Mouse (Mus musculus) lung, postnatal 0 days (tissue): ENCODE data around the gene Gm20388. TPM values are rescaled to one million over a fixed set of nuclear protein-coding genes. Genes with fewer than 3 reads are reported as not detected.

Experiments used
- ATAC-seq: fragments of 200-750 bp; cut with Nextera tagmentation; 2 replicates; pipeline ENCODE4 v1.8.0; 2017; ENCODE audit warnings: moderate library complexity
- DNase-seq: peaks from one replicate; pipeline ENCODE4 v3.0.0-alpha.2; 2016; ENCODE audit warnings: low spot score
- H3K27ac ChIP-seq: fragments of 300-500 bp; sonication (generic); 2 replicates; pipeline ENCODE4 v1.5.1; 2014; ENCODE audit warnings: antibody characterized with exemption, mild to moderate bottlenecking, low read length, mixed read lengths
- H3K27me3 ChIP-seq: fragments of 300-500 bp; sonication (generic); replicated peaks from 2 replicates; pipeline ENCODE4 v1.6.1; 2014; ENCODE audit warnings: low read length, mixed read lengths; ENCODE audit not compliant: insufficient read depth
- H3K36me3 ChIP-seq: fragments of 300-500 bp; sonication (generic); 2 replicates; pipeline ENCODE4 v1.6.1; 2014; ENCODE audit warnings: low read length, mixed read lengths; ENCODE audit not compliant: insufficient read depth
- H3K4me1 ChIP-seq: fragments of 300-500 bp; sonication (generic); 2 replicates; pipeline ENCODE4 v1.6.1; 2014; ENCODE audit warnings: antibody characterized with exemption, low read depth, low read length, mixed read lengths; ENCODE audit not compliant: insufficient read depth
- H3K4me2 ChIP-seq: fragments of 300-500 bp; sonication (generic); replicated peaks from 2 replicates; pipeline ENCODE4 v1.6.1; 2014; ENCODE audit warnings: low read depth, mild to moderate bottlenecking, low read length, moderate library complexity, mixed read lengths
- H3K4me3 ChIP-seq: fragments of 300-500 bp; sonication (generic); 2 replicates; pipeline ENCODE4 v1.5.1; 2014; ENCODE audit warnings: low read depth, low read length
- H3K9ac ChIP-seq: fragments of 300-500 bp; sonication (generic); replicated peaks from 2 replicates; pipeline ENCODE4 v1.6.1; 2014; ENCODE audit warnings: low read depth, mild to moderate bottlenecking
- H3K9me3 ChIP-seq: fragments of 300-500 bp; sonication (generic); 2 replicates; pipeline ENCODE4 v1.6.1; 2016; ENCODE audit warnings: low read length, mixed read lengths
- CTCF ChIP-seq: IDR thresholded peaks from 2 replicates; pipeline ENCODE4 v1.5.1; 2016; ENCODE audit warnings: antibody characterized with exemption, mild to moderate bottlenecking
- EP300 ChIP-seq: IDR thresholded peaks from 2 replicates; pipeline ENCODE4 v1.6.1; 2016; ENCODE audit warnings: antibody characterized with exemption, mild to moderate bottlenecking, control low read depth
- WGBS: fragments of 180-500 bp; shearing (Covaris S2); extraction: QIAGEN DNeasy Blood & Tissue Kit; methylation state at CpG from one replicate; pipeline ENCODE4 v1.1.7; 2014; 5-methylcytosine and 5-hydroxymethylcytosine counted together
- polyA plus RNA-seq: library from polyadenylated mRNA; unstranded; fragments of >200 nt; fragmentation: Nextera tagmentation; extraction: Ambion mirVana; gene quantifications from 2 replicates; pipeline ENCODE4 v1.2.1, GENCODE M21; 2015

Gm20388 gene
- polyA plus RNA-seq, 1 experiment from 2014 or later: not detected

DNA sequence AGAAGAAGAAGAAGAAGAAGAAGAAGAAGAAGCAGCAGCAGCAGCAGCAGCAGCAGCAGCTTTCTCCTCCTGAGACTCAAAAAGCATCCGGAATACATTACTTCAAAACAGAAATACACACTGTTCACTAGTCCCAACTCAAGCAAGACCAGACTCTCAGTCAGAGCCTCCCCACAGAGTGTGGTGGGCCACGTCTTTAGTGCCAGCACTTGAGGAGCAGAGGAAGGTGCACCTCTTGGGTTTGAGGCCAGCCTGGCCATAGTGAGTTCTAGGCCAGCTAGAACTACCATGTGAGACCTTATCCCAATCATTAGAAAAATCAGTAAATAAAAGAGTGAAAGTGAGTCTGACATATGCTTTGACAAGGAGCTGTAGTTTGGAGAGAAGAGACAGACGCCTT, 3073.5 kb downstream of the Gm20388 start:
- no peak for TF ChIP-seq EP300
- TF ChIP-seq CTCF: no peak
- Histone ChIP-seq H3K4me3 (no peak overlapping the region), H3K9me3 (no peaks in the 10 kb centered on the region), H3K4me1 (peaks cover 19% of the 10 kb centered on the region; the same call in 1 of the 2 replicates), H3K36me3 (no peaks in the 10 kb centered on the region), H3K4me2 (no peak overlapping the region), H3K9ac (no peak overlapping the region), H3K27ac (no peak overlapping the region), H3K27me3 (no peaks in the 10 kb centered on the region)
- whole genome bisulfite sequencing: 80% methylated on average over 3 of the region's 3 CpGs
- ATAC-seq: no peak
- no peak for DNase-seq

DNA sequence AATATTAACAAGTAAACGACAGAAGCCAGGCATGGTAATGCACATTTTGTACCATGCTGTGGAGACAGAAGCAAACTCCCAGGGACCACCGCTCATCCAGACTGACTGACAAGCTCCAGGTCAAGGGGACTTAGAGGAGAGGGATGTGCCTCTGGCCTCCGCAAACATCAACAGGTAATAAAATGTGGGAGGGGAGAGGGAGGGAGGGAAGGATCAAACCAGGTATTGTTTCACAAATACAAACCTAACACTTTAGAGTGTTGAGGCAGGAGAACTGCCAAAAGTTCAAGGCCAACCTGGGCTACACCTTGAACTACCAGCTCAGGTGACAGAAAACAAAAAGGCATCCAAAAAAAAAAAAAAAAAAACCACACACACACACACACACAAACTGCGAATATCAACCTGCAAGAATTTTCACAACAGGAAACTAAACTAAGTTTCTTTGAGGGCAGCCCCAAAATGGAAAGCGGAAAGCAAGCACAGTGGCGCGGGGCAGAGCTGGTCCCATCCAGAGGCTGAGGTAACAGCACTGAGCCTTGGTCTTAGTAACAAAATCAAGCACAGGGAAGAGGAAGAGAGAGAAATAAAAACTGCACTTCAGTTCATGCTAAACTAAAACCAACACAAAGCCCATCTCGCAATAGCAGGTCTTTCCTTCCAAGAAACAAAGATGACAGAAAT, 3076.0 kb downstream of the Gm20388 start:
- H3K9ac ChIP-seq: no peak overlapping the region
- no peaks in the 10 kb centered on the region for H3K27me3 ChIP-seq
- no peaks in the 10 kb centered on the region for H3K9me3 ChIP-seq
- TF ChIP-seq EP300 (no peak), CTCF (no peak)
- no peak overlapping the region for H3K4me3 ChIP-seq
- H3K4me1 ChIP-seq: peaks cover 23% of the 10 kb centered on the region
- no peak for DNase-seq
- no peak overlapping the region for H3K27ac ChIP-seq
- ATAC-seq: no peak
- H3K36me3 ChIP-seq: no peaks in the 10 kb centered on the region
- WGBS: 80% methylated on average over 8 of the region's 8 CpGs
- H3K4me2 ChIP-seq: no peak overlapping the region

DNA sequence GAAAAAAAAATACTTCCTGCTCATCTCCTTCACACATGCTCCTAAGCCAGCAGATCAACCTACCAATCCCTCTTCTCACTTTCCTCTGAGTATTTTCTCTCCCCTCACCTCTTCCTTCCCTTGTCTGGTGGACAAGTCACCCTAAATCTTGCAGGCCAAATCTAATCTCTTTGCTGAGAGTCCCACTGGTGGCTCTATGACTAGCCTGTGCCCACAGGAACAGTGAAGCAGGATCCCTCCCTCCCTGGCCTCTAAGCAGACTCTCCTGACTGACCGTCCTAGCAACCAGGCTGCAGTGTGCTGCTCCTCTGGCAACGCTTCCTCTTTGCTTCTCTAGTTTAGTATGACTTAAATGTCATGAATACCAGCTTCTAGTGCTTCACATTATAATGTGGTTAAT, 3076.6 kb downstream of the Gm20388 start:
- 35% methylated on average over 2 of the region's 2 CpGs for WGBS
- no peak for ATAC-seq
- TF ChIP-seq EP300 (no peak), CTCF (no peak)

DNA sequence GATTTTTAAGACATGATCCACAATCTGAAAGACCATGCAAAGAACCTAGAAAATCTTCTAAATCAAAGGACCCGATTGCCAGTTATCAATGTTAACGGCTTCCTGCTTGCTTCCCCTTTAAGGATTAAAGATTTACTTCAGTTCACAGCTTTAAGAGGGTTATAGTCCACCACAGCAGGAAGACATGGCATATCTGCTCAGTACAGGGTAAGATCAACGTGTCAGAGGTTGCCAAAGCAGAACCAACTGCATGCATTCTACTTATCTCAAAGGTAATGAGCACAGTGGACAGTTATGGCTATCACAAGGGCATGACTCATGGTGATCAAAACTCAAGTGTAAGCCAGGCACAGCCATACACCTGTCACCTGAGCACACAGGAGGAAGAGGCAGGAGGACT, 3078.3 kb downstream of the Gm20388 start:
- H3K4me3 ChIP-seq: no peak overlapping the region
- H3K4me1 ChIP-seq: peaks cover 36% of the 10 kb centered on the region
- no peaks in the 10 kb centered on the region for H3K9me3 ChIP-seq
- H3K27me3 ChIP-seq: no peaks in the 10 kb centered on the region
- H3K36me3 ChIP-seq: no peaks in the 10 kb centered on the region
- no peak for TF ChIP-seq CTCF
- H3K4me2 ChIP-seq: no peak overlapping the region
- ATAC-seq (no peak), DNase-seq (no peak)
- H3K9ac ChIP-seq: no peak overlapping the region
- no peak overlapping the region for H3K27ac ChIP-seq
- WGBS: 65% methylated on average over 3 of the region's 3 CpGs

More for the DNA sequence above, 3076.6 kb downstream of the Gm20388 start:
- no peak overlapping the region for H3K27ac ChIP-seq
- no peaks in the 10 kb centered on the region for H3K27me3 ChIP-seq
- DNase-seq: no peak
- peaks cover 27% of the 10 kb centered on the region for H3K4me1 ChIP-seq
- H3K4me2 ChIP-seq: no peak overlapping the region
- no peak overlapping the region for H3K4me3 ChIP-seq
- H3K9ac ChIP-seq: no peak overlapping the region
- H3K9me3 ChIP-seq: no peaks in the 10 kb centered on the region
- H3K36me3 ChIP-seq: no peaks in the 10 kb centered on the region

DNA sequence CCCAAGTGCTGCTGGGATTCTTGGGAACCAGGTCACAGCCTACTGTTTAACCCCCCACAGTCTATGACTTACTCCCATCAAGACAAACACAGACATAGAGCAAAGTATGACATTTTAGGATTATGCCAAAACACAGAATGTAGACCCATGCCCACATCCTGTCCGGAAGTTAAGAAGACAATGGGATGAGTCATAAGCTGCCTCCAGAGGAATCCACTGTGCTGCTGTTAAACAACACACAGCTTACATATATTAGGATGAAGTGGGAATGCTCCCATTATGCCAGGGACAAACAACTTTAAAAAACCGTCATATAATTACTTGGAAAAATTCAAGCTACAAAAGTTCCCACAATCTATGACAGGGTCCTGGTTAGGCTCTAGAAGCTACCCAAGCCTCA, 3079.3 kb downstream of the Gm20388 start:
- H3K36me3 ChIP-seq: no peaks in the 10 kb centered on the region
- no peak overlapping the region for H3K27ac ChIP-seq
- TF ChIP-seq CTCF: no peak
- TF ChIP-seq EP300: no peak
- no peaks in the 10 kb centered on the region for H3K27me3 ChIP-seq
- WGBS: 68% methylated on average over 2 of the region's 2 CpGs
- no peaks in the 10 kb centered on the region for H3K9me3 ChIP-seq
- H3K4me1 ChIP-seq: peaks cover 38% of the 10 kb centered on the region
- no peak overlapping the region for H3K4me2 ChIP-seq
- DNase-seq (peak; percentile 46), ATAC-seq (peak; percentile 57)
- H3K4me3 ChIP-seq: no peak overlapping the region
- no peak overlapping the region for H3K9ac ChIP-seq

DNA sequence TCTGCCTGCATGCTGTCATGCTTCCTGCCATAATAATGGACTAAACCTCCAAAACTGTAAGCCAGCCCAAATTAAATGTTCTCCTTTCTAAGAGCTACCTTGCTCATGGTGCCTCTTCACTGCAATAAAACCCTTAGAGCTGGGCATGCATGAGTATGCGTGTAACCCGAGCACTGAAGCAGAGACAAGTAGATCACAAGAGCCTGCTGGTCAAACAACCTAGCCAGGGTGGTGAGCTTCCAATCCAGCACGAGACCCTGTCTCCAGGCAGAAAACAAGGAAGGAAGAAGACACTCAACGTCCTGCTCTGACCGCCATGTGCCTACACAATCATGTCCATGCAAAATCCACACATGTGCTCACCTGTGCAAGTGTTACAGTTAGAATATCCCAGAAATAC, 3080.7 kb downstream of the Gm20388 start:
- peak; percentile 58; the same call in 1 of the 2 replicates for ATAC-seq
- Histone ChIP-seq H3K9ac (no peak overlapping the region), H3K27me3 (no peaks in the 10 kb centered on the region), H3K4me1 (peaks cover 33% of the 10 kb centered on the region), H3K36me3 (no peaks in the 10 kb centered on the region), H3K27ac (no peak overlapping the region), H3K9me3 (no peaks in the 10 kb centered on the region), H3K4me2 (no peak overlapping the region), H3K4me3 (no peak overlapping the region)
- no peak for TF ChIP-seq CTCF
- no peak for TF ChIP-seq EP300
- DNase-seq: no peak
- 51% methylated on average over 5 of the region's 5 CpGs for WGBS
